Mouse (Mus musculus) lung, postnatal 0 days (tissue): ENCODE results near the gene Atr.

ENCODE experiments used
- CTCF ChIP-seq: IDR thresholded peaks from 2 replicates; pipeline ENCODE4 v1.5.1; 2016; ENCODE audit warnings: antibody characterized with exemption, mild to moderate bottlenecking
- EP300 ChIP-seq: IDR thresholded peaks from 2 replicates; pipeline ENCODE4 v1.6.1; 2016; ENCODE audit warnings: antibody characterized with exemption, mild to moderate bottlenecking, control low read depth

GRCm38 (mm10) chr9:95835741-95836140, 21.7 kb upstream of the Atr start:
- TF ChIP-seq CTCF (no peak), EP300 (no peak)
